Mouse (Mus musculus) stomach, postnatal 0 days (tissue): ENCODE measurements around the gene Zswim1.

Source experiments
- CTCF ChIP-seq: IDR thresholded peaks from 2 replicates; pipeline ENCODE4 v1.5.1; 2016; ENCODE audit warnings: antibody characterized with exemption, low read depth, mild to moderate bottlenecking, moderate library complexity
- EP300 ChIP-seq: optimal IDR thresholded peaks from 2 replicates; pipeline ENCODE3; 2016; ENCODE audit warnings: antibody characterized with exemption

DNA sequence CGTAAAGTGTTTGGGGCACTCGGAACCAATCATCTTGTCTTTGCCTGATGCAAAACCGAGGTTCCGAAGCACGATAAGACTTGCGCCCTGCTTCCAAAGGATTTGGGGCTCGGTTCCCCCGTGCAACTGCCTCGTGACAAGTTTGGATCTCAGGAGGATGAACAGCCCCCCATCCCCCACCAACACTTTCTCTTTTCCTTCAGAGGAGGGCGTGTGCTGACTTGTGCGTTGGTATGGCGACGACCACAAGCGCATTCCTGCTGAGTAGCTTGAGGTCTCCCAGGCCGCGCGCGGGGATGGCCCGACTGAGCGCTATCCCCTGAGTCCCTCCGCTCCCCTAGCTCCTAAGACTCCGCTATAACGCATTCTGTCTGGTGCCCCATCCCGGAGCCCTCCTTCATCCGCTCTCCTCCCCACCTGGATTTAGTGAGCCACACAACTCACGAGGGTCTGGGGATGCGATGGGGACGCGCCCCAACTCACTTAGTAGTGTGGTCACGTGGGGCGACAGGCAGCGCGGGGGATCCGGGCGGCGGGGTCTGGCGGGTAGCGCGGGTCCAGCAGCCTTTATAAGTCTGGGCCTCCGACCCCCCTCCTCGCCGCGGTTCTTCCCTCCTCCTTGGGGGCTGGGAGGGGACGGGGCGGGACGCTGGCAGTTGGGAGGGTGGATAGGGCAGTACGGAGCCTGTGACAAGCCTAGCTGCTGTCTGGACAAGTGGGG lies 34.8 kb downstream of the Zswim1 start, which contains the start of gene Pltp:
- no peak for TF ChIP-seq CTCF
- TF ChIP-seq EP300 = no peak
